Mouse (Mus musculus): ENCODE results near the gene Ctps2.

GRCm38 (mm10) chrX:162991396-162991795, 90.4 kb downstream of the Ctps2 start:
- TF ChIP-seq CTCF (IDR thresholded peaks at IDR 0.05; ENCODE audit: low read depth, low read length), result no peak
- TF ChIP-seq POLR2A (IDR thresholded peaks at IDR 0.05; ENCODE audit: extremely low read depth, insufficient read depth, low read length), result no peak

Data from liver, adult 2 months (tissue).